Mouse (Mus musculus): Measurements from ENCODE around the gene Pou2f1. TPM values are rescaled to one million over a fixed set of nuclear protein-coding genes. Genes with fewer than 3 reads are reported as not detected.

Pou2f1 gene
- total and polyA plus RNA-seq, 2 experiments: 3.6 to 5.8 TPM

DNA sequence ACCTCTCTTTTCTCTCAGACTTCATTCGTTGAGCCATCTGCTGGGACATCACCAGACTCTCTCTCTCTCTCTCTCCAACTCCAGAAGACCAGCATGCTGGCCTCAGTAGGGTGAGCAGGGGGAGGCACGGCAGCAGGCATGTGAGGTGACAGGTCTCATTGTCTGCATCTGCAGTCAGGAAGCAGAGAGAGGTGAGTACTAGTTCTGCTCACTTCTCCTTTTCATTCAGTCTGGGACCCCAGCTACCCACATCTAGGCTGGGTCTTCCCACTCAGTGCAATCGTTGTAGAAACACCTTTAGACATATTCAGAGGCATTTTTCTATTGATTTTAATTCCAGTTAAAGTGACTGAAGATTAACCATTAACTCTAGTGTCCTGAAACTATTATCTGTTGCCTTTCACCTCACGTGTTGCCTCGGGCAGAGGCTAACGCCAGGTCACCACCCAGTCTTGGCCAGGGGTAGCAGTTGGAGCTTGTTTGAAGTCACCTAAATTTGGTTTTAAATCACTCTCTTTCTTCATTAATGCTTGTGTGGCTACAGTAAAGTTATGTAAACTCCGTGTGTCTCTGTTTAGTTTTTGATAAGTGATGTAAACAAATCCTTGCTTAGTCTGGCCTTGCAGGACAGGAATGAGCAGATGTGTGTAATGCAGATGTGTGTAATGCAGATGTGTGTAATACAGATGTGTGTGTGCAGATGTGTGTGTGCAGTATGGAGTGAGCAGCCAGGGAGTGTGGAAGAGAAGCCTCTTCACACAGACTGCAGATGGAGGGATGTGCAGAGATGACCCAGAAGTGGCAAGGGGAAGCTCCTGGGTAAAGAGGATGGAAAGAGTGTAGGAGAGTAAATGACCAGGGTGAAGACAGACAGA lies 29.4 kb upstream of the Pou2f1 start:
- Histone ChIP-seq H3K4me3 (ENCODE audit: insufficient read depth, low read depth, low read length) (no peak overlapping the region), H3K27ac (replicated peaks; ENCODE audit: insufficient read depth, low read depth, low read length) (no peak overlapping the region), H3K4me1 (ENCODE audit: control insufficient read depth, insufficient read depth, low read length) (peaks cover 3% of the 10 kb centered on the region; the same call in 1 of the 2 replicates), H3K27me3 (ENCODE audit: control insufficient read depth, insufficient read depth, low read length) (no peaks in the 10 kb centered on the region), H3K36me3 (ENCODE audit: control insufficient read depth, insufficient read depth, low read length) (no peaks in the 10 kb centered on the region), H3K9ac (ENCODE audit: low read depth, low read length) (no peak overlapping the region), H3K79me2 (ENCODE audit: control insufficient read depth, insufficient read depth, low read length) (no peaks in the 10 kb centered on the region)
- WGBS: 18% methylated on average over 7 of the region's 7 CpGs
- DNase-seq (ENCODE audit: extremely low read depth, low read depth, low spot score): peak; percentile 84
- no peak for TF ChIP-seq CTCF (IDR thresholded peaks at IDR 0.05; ENCODE audit: low read depth, low read length)
- TF ChIP-seq POLR2A (IDR thresholded peaks at IDR 0.05; ENCODE audit: extremely low read depth, insufficient read depth, low read length): no peak

GRCm38 (mm10) chr1:166023981-166024380 lies 21.5 kb upstream of the Pou2f1 start:
- H3K27me3 ChIP-seq (ENCODE audit: control insufficient read depth, insufficient read depth, low read length): no peaks in the 10 kb centered on the region
- no peak for TF ChIP-seq POLR2A (IDR thresholded peaks at IDR 0.05; ENCODE audit: extremely low read depth, insufficient read depth, low read length)
- TF ChIP-seq CTCF (IDR thresholded peaks at IDR 0.05; ENCODE audit: low read depth, low read length): no peak
- no peak overlapping the region for H3K27ac ChIP-seq (replicated peaks; ENCODE audit: insufficient read depth, low read depth, low read length)
- no peaks in the 10 kb centered on the region for H3K4me1 ChIP-seq (ENCODE audit: control insufficient read depth, insufficient read depth, low read length)
- no peak for DNase-seq (ENCODE audit: extremely low read depth, low read depth, low spot score)
- H3K36me3 ChIP-seq (ENCODE audit: control insufficient read depth, insufficient read depth, low read length): no peaks in the 10 kb centered on the region
- 73% methylated on average over 4 of the region's 4 CpGs for WGBS
- no peaks in the 10 kb centered on the region for H3K79me2 ChIP-seq (ENCODE audit: control insufficient read depth, insufficient read depth, low read length)
- H3K4me3 ChIP-seq (ENCODE audit: insufficient read depth, low read depth, low read length): no peak overlapping the region
- H3K9ac ChIP-seq (ENCODE audit: low read depth, low read length): no peak overlapping the region

DNA sequence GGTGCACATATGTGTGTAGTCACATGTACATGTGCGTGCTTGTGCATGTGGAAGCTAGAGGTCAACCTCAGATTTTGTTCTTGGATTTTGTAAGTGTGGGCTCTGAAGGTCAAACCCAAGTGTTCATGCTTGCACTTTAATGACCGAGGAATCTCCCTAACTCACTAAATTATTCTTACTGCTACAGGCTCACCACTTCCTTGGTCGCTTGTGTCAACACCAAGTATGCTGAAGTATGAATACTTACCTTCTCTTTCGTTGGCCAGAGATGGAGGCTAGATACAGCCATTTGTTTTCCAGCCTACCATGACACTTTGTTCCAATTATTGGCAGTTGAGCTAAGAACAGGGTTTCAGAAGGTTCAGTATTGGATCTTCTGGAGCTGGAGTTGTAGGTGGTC lies 14.7 kb upstream of the Pou2f1 start:
- Histone ChIP-seq H3K36me3 (ENCODE audit: control insufficient read depth, insufficient read depth, low read length) (no peaks in the 10 kb centered on the region), H3K79me2 (ENCODE audit: control insufficient read depth, insufficient read depth, low read length) (no peaks in the 10 kb centered on the region), H3K9ac (ENCODE audit: low read depth, low read length) (no peak overlapping the region), H3K27ac (replicated peaks; ENCODE audit: insufficient read depth, low read depth, low read length) (no peak overlapping the region), H3K4me1 (ENCODE audit: control insufficient read depth, insufficient read depth, low read length) (no peaks in the 10 kb centered on the region), H3K27me3 (ENCODE audit: control insufficient read depth, insufficient read depth, low read length) (no peaks in the 10 kb centered on the region), H3K4me3 (ENCODE audit: insufficient read depth, low read depth, low read length) (no peak overlapping the region)
- TF ChIP-seq POLR2A (IDR thresholded peaks at IDR 0.05; ENCODE audit: extremely low read depth, insufficient read depth, low read length): no peak
- no peak for TF ChIP-seq CTCF (IDR thresholded peaks at IDR 0.05; ENCODE audit: low read depth, low read length)
- WGBS: 93% methylated on average over 4 of the region's 4 CpGs
- DNase-seq (ENCODE audit: extremely low read depth, low read depth, low spot score): no peak

DNA sequence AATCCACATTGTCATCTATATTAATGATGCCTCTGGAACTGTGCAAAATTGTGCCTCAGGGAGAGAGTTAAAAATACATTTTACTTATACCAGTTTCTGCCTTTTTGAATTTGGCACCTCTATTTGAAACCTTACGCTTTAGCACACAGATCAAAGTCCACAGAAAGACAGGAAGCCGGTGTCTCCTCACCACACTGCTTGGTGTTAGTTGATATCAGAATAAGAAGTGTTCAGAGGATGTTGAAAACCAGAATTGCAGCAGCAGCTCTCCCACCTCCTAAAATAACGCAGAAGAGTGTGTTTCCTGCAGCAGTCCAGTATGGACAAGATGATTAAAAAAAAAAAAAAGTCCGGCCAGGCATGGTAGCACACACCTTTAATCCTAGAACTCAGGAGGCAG lies 13.8 kb upstream of the Pou2f1 start:
- Histone ChIP-seq H3K27ac (replicated peaks; ENCODE audit: insufficient read depth, low read depth, low read length) (no peak overlapping the region), H3K4me1 (ENCODE audit: control insufficient read depth, insufficient read depth, low read length) (no peaks in the 10 kb centered on the region), H3K9ac (ENCODE audit: low read depth, low read length) (no peak overlapping the region), H3K27me3 (ENCODE audit: control insufficient read depth, insufficient read depth, low read length) (no peaks in the 10 kb centered on the region), H3K79me2 (ENCODE audit: control insufficient read depth, insufficient read depth, low read length) (no peaks in the 10 kb centered on the region), H3K36me3 (ENCODE audit: control insufficient read depth, insufficient read depth, low read length) (no peaks in the 10 kb centered on the region), H3K4me3 (ENCODE audit: insufficient read depth, low read depth, low read length) (no peak overlapping the region)
- WGBS: 28% methylated on average over 4 of the region's 4 CpGs
- DNase-seq (ENCODE audit: extremely low read depth, low read depth, low spot score): peak; percentile 39
- TF ChIP-seq CTCF (IDR thresholded peaks at IDR 0.05; ENCODE audit: low read depth, low read length): no peak
- no peak for TF ChIP-seq POLR2A (IDR thresholded peaks at IDR 0.05; ENCODE audit: extremely low read depth, insufficient read depth, low read length)

GRCm38 (mm10) chr1:166014530-166014929 lies 12.1 kb upstream of the Pou2f1 start:
- WGBS: 66% methylated on average over 5 of the region's 5 CpGs
- Histone ChIP-seq H3K27me3 (ENCODE audit: control insufficient read depth, insufficient read depth, low read length) (no peaks in the 10 kb centered on the region), H3K4me3 (ENCODE audit: insufficient read depth, low read depth, low read length) (no peak overlapping the region), H3K9ac (ENCODE audit: low read depth, low read length) (no peak overlapping the region), H3K27ac (replicated peaks; ENCODE audit: insufficient read depth, low read depth, low read length) (no peak overlapping the region), H3K79me2 (ENCODE audit: control insufficient read depth, insufficient read depth, low read length) (no peaks in the 10 kb centered on the region), H3K36me3 (ENCODE audit: control insufficient read depth, insufficient read depth, low read length) (no peaks in the 10 kb centered on the region), H3K4me1 (ENCODE audit: control insufficient read depth, insufficient read depth, low read length) (no peaks in the 10 kb centered on the region)
- DNase-seq (ENCODE audit: extremely low read depth, low read depth, low spot score): no peak
- no peak for TF ChIP-seq CTCF (IDR thresholded peaks at IDR 0.05; ENCODE audit: low read depth, low read length)
- no peak for TF ChIP-seq POLR2A (IDR thresholded peaks at IDR 0.05; ENCODE audit: extremely low read depth, insufficient read depth, low read length)

DNA sequence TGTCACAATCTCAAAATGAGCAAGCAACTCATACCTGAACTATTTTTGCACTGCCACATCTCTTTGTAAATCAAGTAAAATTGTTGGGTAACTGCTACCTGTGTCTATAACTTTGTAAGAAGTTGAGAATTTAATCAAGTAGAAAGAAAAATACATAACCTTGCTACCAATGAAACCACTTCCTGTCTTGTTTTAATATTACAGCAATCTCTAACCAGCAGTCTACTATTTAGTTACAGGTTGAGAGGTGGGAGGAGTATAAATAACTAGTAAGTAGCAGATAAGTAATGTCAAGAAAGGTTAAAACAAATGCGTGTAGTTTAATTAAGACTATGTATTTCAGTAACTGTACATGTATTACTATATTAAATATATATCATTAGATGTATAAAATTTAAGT lies 7.6 kb upstream of the Pou2f1 start:
- no peak for DNase-seq (ENCODE audit: extremely low read depth, low read depth, low spot score)
- H3K9ac ChIP-seq (ENCODE audit: low read depth, low read length): no peak overlapping the region
- TF ChIP-seq POLR2A (IDR thresholded peaks at IDR 0.05; ENCODE audit: extremely low read depth, insufficient read depth, low read length) (no peak), CTCF (IDR thresholded peaks at IDR 0.05; ENCODE audit: low read depth, low read length) (no peak)
- no peaks in the 10 kb centered on the region for H3K4me1 ChIP-seq (ENCODE audit: control insufficient read depth, insufficient read depth, low read length)
- H3K36me3 ChIP-seq (ENCODE audit: control insufficient read depth, insufficient read depth, low read length): no peaks in the 10 kb centered on the region
- no peaks in the 10 kb centered on the region for H3K27me3 ChIP-seq (ENCODE audit: control insufficient read depth, insufficient read depth, low read length)
- 87% methylated on average over 1 of the region's 1 CpGs for WGBS
- no peaks in the 10 kb centered on the region for H3K79me2 ChIP-seq (ENCODE audit: control insufficient read depth, insufficient read depth, low read length)
- H3K4me3 ChIP-seq (ENCODE audit: insufficient read depth, low read depth, low read length): no peak overlapping the region
- H3K27ac ChIP-seq (replicated peaks; ENCODE audit: insufficient read depth, low read depth, low read length): no peak overlapping the region

Data from liver, adult 2 months (tissue).